Mouse (Mus musculus): ENCODE data around the gene Limd2. TPM values are rescaled to one million over a fixed set of nuclear protein-coding genes. Genes with fewer than 3 reads are reported as not detected.

Gene Limd2
- total and polyA plus RNA-seq, 2 experiments from 2014 or later = 69.7 to 122 TPM

- ATAC-seq (ENCODE audit: low FRiP score) (no peak), DNase-seq (ENCODE audit: low spot score) (no peak)
- no peak for TF ChIP-seq CTCF (IDR thresholded peaks at IDR 0.05)
- WGBS = 92% methylated on average over 16 of the region's 16 CpGs
- Histone ChIP-seq H3K27ac (ENCODE audit: low read depth, low read length) (no peak overlapping the region), H3K27me3 (ENCODE audit: insufficient read depth, low read length) (no peaks in the 10 kb centered on the region), H3K4me2 (ENCODE audit: low read depth, low read length, poor library complexity, severe bottlenecking) (no peak overlapping the region), H3K9ac (replicated peaks; ENCODE audit: low read length, poor library complexity, severe bottlenecking) (no peak overlapping the region), H3K4me3 (ENCODE audit: low read depth, low read length) (no peak overlapping the region), H3K36me3 (ENCODE audit: insufficient read depth, low read length) (peaks cover 36% of the 10 kb centered on the region), H3K4me1 (ENCODE audit: insufficient read depth, low read length) (0 out of 2 replicates have a peak, but pooled peaks cover 5% of the 10 kb centered on the region), H3K9me3 (ENCODE audit: low read length) (no peaks in the 10 kb centered on the region)
These were observed 4.0 kb upstream of the Limd2 start for GRCm38 (mm10) chr11:106164601-106165180.

GRCm38 (mm10) chr11:106163546-106163945 is 2.9 kb upstream of the Limd2 start:
- H3K4me3 ChIP-seq (ENCODE audit: low read depth, low read length) = no peak overlapping the region
- no peak overlapping the region for H3K9ac ChIP-seq (replicated peaks; ENCODE audit: low read length, poor library complexity, severe bottlenecking)
- DNase-seq (ENCODE audit: low spot score) (no peak), ATAC-seq (ENCODE audit: low FRiP score) (no peak)
- H3K9me3 ChIP-seq (ENCODE audit: low read length) = no peaks in the 10 kb centered on the region
- no peak overlapping the region for H3K4me2 ChIP-seq (ENCODE audit: low read depth, low read length, poor library complexity, severe bottlenecking)
- no peaks in the 10 kb centered on the region for H3K27me3 ChIP-seq (ENCODE audit: insufficient read depth, low read length)
- WGBS = 86% methylated on average over 4 of the region's 4 CpGs
- peaks cover 33% of the 10 kb centered on the region for H3K36me3 ChIP-seq (ENCODE audit: insufficient read depth, low read length)
- 0 out of 2 replicates have a peak, but pooled peaks cover 10% of the 10 kb centered on the region for H3K4me1 ChIP-seq (ENCODE audit: insufficient read depth, low read length)
- H3K27ac ChIP-seq (ENCODE audit: low read depth, low read length) = no peak overlapping the region
- TF ChIP-seq CTCF (IDR thresholded peaks at IDR 0.05) = no peak

- Histone ChIP-seq H3K9ac (replicated peaks; ENCODE audit: low read length, poor library complexity, severe bottlenecking) (no peak overlapping the region), H3K27ac (ENCODE audit: low read depth, low read length) (no peak overlapping the region), H3K27me3 (ENCODE audit: insufficient read depth, low read length) (no peaks in the 10 kb centered on the region), H3K4me2 (ENCODE audit: low read depth, low read length, poor library complexity, severe bottlenecking) (no peak overlapping the region), H3K36me3 (ENCODE audit: insufficient read depth, low read length) (peaks cover 23% of the 10 kb centered on the region), H3K9me3 (ENCODE audit: low read length) (no peaks in the 10 kb centered on the region), H3K4me3 (ENCODE audit: low read depth, low read length) (no peak overlapping the region), H3K4me1 (ENCODE audit: insufficient read depth, low read length) (peaks cover 14% of the 10 kb centered on the region; the same call in 1 of the 2 replicates)
- no peak for DNase-seq (ENCODE audit: low spot score)
- no peak for ATAC-seq (ENCODE audit: low FRiP score)
- no peak for TF ChIP-seq CTCF (IDR thresholded peaks at IDR 0.05)
- 94% methylated on average over 2 of the region's 2 CpGs for WGBS
These were observed 1.6 kb upstream of the Limd2 start for GRCm38 (mm10) chr11:106162237-106162636.

GRCm38 (mm10) chr11:106159921-106160840 is 479 bp downstream of the Limd2 start:
- under 1% methylated on average over 76 of the region's 106 CpGs for WGBS
- Histone ChIP-seq H3K4me2 (ENCODE audit: low read depth, low read length, poor library complexity, severe bottlenecking) (peak overlapping the region; percentile 92), H3K36me3 (ENCODE audit: insufficient read depth, low read length) (peaks cover 13% of the 10 kb centered on the region)

GRCm38 (mm10) chr11:106159216-106159920 is 1.3 kb downstream of the Limd2 start:
- peak overlapping the region; percentile 75 for H3K4me3 ChIP-seq (ENCODE audit: low read depth, low read length)
- WGBS = 0% methylated on average over 18 of the region's 25 CpGs
- TF ChIP-seq CTCF (IDR thresholded peaks at IDR 0.05) = no peak
- H3K4me2 ChIP-seq (ENCODE audit: low read depth, low read length, poor library complexity, severe bottlenecking) = peak overlapping the region; percentile 92
- no peaks in the 10 kb centered on the region for H3K27me3 ChIP-seq (ENCODE audit: insufficient read depth, low read length)
- H3K4me1 ChIP-seq (ENCODE audit: insufficient read depth, low read length) = peaks cover 14% of the 10 kb centered on the region; the same call in 1 of the 2 replicates
- ATAC-seq (ENCODE audit: low FRiP score) (peak; percentile 59), DNase-seq (ENCODE audit: low spot score) (peak; percentile 12)
- peak overlapping the region; percentile 97 for H3K27ac ChIP-seq (ENCODE audit: low read depth, low read length)
- no peaks in the 10 kb centered on the region for H3K9me3 ChIP-seq (ENCODE audit: low read length)
- H3K9ac ChIP-seq (replicated peaks; ENCODE audit: low read length, poor library complexity, severe bottlenecking) = peak overlapping the region; percentile 88
- H3K36me3 ChIP-seq (ENCODE audit: insufficient read depth, low read length) = peaks cover 15% of the 10 kb centered on the region

More at GRCm38 (mm10) chr11:106159921-106160840, 479 bp downstream of the Limd2 start:
- H3K4me1 ChIP-seq (ENCODE audit: insufficient read depth, low read length) = peaks cover 14% of the 10 kb centered on the region; the same call in 1 of the 2 replicates
- peak; percentile 34; the same call in 1 of the 2 replicates for TF ChIP-seq CTCF (IDR thresholded peaks at IDR 0.05)
- peak; percentile 84 for DNase-seq (ENCODE audit: low spot score)
- no peaks in the 10 kb centered on the region for H3K27me3 ChIP-seq (ENCODE audit: insufficient read depth, low read length)
- peak overlapping the region; percentile 88 for H3K9ac ChIP-seq (replicated peaks; ENCODE audit: low read length, poor library complexity, severe bottlenecking)
- H3K4me3 ChIP-seq (ENCODE audit: low read depth, low read length) = peak overlapping the region; percentile 75
- no peaks in the 10 kb centered on the region for H3K9me3 ChIP-seq (ENCODE audit: low read length)
- peak; percentile 62 for ATAC-seq (ENCODE audit: low FRiP score)
- peak overlapping the region; percentile 97 for H3K27ac ChIP-seq (ENCODE audit: low read depth, low read length)
